Mouse (Mus musculus) embryo, embryonic 11 days (tissue): Measurements from ENCODE around the gene Mafg.

Experiments
- DNase-seq: peaks from one replicate; pipeline ENCODE4 v3.0.0-alpha.2; 2015

Mafg gene

GRCm38 (mm10) chr11:120618619-120619535 lies 14.5 kb downstream of the Mafg start:
- DNase-seq, result no peak

DNA sequence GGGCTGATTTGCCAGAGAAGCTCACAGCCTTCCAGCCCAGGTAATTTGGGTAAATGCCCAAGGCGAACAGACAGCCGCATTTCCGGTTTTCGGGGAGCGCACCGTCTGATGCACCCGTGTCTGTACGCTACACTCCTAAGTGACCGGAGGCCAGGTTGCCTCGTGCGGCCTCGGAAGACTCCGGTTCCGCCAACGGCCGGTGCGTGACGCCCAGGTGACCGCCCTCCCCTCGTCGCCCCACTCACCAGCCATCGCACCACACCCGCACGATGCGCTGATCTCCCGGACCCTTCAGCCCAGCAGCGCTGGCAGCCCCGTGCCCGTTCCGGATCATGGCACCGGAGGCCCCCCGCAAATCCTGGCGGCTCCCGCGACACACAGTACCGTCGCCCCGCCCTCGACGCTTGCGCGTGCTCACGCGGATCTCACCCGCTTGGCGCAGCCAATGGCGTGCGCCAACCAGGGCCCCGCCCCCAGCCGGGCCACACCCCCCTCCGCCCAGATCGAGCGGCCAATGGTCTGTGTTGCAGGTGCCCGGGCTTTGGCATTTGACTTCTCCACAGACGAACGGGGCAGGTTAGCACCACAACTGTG lies 15.8 kb downstream of the Mafg start, which contains the start of gene Pcyt2:
Gene Pcyt2 (minus strand): TSS at position 418 of the 594 bp plus-strand sequence.
- peak; percentile 97 for DNase-seq

DNA sequence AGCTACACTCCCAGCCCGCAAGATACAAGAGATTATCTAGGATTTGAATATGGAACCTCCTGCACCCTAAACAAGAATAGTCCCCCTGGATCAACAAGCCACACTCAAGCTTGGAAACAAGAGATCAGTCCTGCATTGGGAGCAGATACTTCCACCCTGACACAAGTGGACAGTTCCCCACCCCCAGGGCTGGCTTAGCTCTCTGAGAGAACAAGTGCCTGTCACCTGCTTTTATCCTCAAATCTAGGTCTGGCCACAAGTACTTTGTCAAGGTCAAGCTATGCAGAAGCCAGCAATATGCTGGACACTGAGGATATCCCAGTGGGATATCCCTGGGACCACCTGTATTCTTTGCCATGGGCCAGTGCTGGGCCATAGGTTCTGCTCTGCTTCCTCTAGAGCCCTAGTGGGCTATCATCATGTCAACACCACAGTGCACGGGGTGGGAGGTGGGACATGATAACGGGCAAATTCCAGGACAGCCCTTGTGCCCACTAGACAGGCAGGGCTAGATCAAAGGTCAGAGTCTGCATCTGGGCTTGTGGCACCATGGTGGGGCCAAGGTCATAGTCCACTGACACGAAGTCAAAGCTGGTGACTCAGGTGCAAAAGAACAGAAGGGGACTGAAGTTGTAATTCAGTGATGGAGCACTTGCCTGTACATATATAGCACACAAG lies 16.6 kb downstream of the Mafg start:
- DNase-seq, result no peak

- DNase-seq, result no peak
Observed at GRCm38 (mm10) chr11:120615606-120616203, 17.7 kb downstream of the Mafg start.

GRCm38 (mm10) chr11:120615167-120615566 lies 18.2 kb downstream of the Mafg start:
- no peak for DNase-seq

DNA sequence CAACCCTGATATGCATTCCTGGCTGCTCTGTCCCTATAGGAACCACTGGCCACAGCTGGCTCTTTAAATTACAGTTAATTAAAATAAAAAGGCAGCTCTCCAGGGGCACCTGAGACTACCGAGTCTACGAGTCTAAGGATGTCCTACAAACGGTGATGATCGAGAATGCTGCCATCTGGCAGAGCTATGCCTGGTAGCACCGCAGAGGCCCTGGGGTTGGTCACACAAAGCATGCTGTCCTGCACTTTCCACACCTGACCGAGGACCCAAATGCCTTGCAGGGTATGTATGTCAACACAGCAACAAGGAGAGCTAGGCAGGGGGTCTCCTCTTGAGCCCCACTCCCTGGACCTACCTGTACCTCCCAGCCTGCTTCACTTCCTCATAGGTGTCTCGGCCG lies 19.4 kb downstream of the Mafg start:
- no peak for DNase-seq

- no peak for DNase-seq
Observed at GRCm38 (mm10) chr11:120613481-120613972, 19.9 kb downstream of the Mafg start.

GRCm38 (mm10) chr11:120612763-120613162 lies 20.6 kb downstream of the Mafg start:
- DNase-seq, result peak; percentile 62

- DNase-seq, result no peak
Observed at GRCm38 (mm10) chr11:120610477-120611046, 22.8 kb downstream of the Mafg start.

GRCm38 (mm10) chr11:120609250-120609649 lies 24.1 kb downstream of the Mafg start:
- DNase-seq, result peak; percentile 21

- DNase-seq, result peak; percentile 22
Observed at GRCm38 (mm10) chr11:120608241-120609034, 25.0 kb downstream of the Mafg start, which contains the start of gene Npb. Gene Npb (plus strand): TSS chr11:120608477.

DNA sequence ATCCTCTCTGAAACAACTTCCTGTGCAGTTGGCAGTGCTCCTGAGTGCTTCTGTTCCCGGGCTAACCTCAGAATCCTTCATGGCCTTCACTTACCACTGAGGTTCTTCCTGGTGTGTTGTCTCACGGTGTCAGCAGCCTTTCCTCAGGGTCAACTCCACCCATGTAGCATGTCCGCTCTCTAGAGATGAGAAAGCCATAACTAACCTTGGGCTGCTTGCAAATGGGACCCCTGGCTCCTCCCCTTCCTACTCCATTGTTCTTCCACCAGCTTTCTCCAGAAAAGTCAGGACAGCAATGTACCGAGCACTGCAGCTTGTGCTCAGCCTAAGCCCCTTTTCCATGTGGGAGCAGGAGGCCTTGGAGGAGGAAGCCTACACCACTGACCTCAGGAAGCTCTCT lies 26.6 kb downstream of the Mafg start:
- no peak for DNase-seq

DNA sequence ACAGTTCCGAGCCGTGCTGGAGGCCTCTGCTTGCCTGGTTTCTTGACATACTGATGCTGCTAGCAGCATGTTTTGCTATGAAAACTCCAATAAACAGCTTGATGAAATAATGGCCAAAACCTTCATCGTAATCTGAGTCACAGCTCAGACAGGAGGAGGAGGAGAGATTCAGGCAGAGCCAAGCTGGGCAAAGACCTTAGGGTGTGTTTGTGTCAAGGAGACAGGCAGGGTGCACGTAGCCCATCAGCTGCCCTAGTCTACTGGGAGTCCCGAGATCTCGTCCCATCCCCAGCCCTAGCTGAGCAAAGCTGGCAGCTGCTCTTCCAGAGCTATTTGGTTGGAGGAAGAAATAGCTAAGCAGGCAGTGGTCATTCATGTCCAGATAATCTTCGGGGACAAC lies 27.7 kb downstream of the Mafg start:
- no peak for DNase-seq

GRCm38 (mm10) chr11:120603545-120603944 lies 29.9 kb downstream of the Mafg start:
- DNase-seq, result no peak

- no peak for DNase-seq
Observed at GRCm38 (mm10) chr11:120600716-120601115, 32.7 kb downstream of the Mafg start.

DNA sequence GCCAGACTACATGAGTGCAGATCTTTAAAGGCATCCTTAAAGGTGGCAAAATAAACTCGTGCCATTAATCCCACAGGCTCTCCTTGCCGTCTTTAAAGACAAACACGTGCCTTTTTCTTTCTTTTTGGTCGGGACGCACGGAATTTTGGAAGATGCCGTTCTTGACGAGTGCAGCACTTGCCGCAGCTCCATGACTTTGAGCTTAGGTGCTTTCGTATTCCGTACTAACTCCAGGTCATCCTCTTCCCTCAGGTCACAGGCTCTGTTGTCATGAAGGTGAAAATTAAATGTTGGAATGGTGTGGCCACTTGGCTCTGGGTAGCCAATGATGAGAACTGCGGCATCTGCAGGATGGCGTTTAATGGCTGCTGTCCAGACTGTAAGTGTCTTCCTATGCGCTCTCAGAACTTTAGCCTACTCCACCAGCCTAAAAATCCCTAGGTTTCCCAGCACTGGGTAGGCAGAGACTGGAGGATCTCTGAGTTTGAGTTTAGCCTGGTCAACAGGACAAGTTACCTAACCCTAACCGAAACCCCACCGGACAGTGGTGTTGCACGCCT lies 34.3 kb downstream of the Mafg start:
- DNase-seq, result no peak

- DNase-seq, result peak; percentile 99
Observed at GRCm38 (mm10) chr11:120598283-120598989, 35.0 kb downstream of the Mafg start, which contains the start of the genes Alyref and Anapc11. Gene Alyref (minus strand): TSS chr11:120598365. Gene Anapc11 (plus strand): TSS chr11:120598421.

GRCm38 (mm10) chr11:120597240-120598235 lies 35.9 kb downstream of the Mafg start:
- DNase-seq, result peak; percentile 24

- DNase-seq, result no peak
Observed at GRCm38 (mm10) chr11:120588531-120588930, 44.9 kb downstream of the Mafg start.
